ENCODE assay signal across 14 mouse cellular contexts in the genomic region with DNA sequence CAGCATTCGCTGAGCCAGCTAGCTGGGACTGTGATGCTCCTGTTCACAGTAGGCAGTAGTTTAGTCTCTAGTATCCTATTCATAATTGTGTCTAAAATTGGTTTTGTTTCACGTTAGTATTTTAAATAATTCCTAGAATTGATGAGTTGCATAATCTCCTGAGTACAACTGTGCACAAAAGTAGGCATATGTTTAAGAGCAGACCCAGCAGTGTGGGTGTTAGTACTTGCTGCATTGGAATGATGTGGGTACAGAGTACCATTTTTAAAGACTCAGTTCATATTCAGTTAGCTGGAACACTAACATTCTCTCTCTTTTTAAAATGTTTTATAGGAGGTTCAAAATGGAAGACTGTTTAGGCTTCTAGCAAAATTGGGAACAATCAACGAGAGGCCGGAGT.
DNase-seq lines count a peak whose midpoint lies in the region.
"Had no signal": no experiment of that assay in that cellular context is flagged by ENCODE, and none has a peak within 500 bp of the region (broad histone marks: within the 10 kb centered on the region; RNA-seq: fewer than 3 reads in every experiment).

No protein-coding gene starts in this region.

- DNase-seq in layer of hippocampus, adult 11-12 months (ENCODE audit: low spot score) = peak; percentile 27
- DNase-seq in layer of hippocampus, postnatal 36 days = no peak
- DNase-seq in right cerebral cortex, adult 18-20 months = peak; percentile 54
- DNase-seq in right cerebral cortex, postnatal 4 days = no peak
- DNase-seq in layer of hippocampus, adult 9-11 months = peak; percentile 60
- no peak for DNase-seq in adrenal gland, postnatal 36 days
- no peak for DNase-seq in cerebellum, adult 11-12 months
- DNase-seq: cerebellum, adult 18-20 months; cerebellum, postnatal 14 days; gastrocnemius, adult 2 months; kidney, adult 8-10 months; kidney, postnatal 10 days; lung, adult 18-20 months; lung, postnatal 14 days had no signal

Comparison
In these comparisons a context has a peak if more than half of its experiments do, and no peak if none do; other contexts are left out.
1. DNase-seq: peak in layer of hippocampus, adult 11-12 months (single experiment), right cerebral cortex, adult 18-20 months (single experiment) and layer of hippocampus, adult 9-11 months (single experiment); none in layer of hippocampus, postnatal 36 days (0 of 2), right cerebral cortex, postnatal 4 days (single experiment), adrenal gland, postnatal 36 days (0 of 2) and cerebellum, adult 11-12 months (single experiment).